Mouse (Mus musculus) olfactory bulb, adult 2 months (tissue): Measurements from ENCODE around the gene Nrxn3.

Experiments
- CTCF ChIP-seq: fragments of 200-500 bp; IDR thresholded peaks from 2 replicates; pipeline ENCODE4 v1.5.1; 2012; ENCODE audit warnings: low read depth, mild to moderate bottlenecking, low read length, moderate library complexity; ENCODE audit not compliant: insufficient read depth
- POLR2A ChIP-seq: fragments of 200-500 bp; IDR thresholded peaks from 2 replicates; pipeline ENCODE4 v1.6.1; 2012; ENCODE audit warnings: mild to moderate bottlenecking, low read depth, low read length, moderate library complexity; ENCODE audit not compliant: insufficient read depth

DNA sequence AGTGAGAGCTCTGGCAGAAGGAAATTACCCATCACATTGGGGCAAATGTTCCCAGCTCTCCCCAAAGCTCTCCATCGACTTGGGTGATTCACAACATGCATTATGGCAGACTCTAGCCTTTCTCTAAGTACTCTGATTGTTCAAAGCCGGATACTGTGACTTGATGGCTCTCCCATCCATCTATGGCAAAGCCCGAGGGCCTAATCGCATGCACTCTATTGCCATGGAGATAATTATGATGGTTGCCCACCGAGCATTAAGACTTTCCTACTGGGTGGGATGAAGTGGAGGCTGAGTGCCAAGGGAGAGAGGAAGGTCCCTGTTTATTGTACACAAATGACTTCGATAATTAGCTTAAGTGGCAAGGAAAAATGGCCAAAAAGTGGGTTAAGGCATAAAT lies 793.4 kb downstream of the Nrxn3 start:
- TF ChIP-seq POLR2A: no peak
- no peak for TF ChIP-seq CTCF
